Mouse (Mus musculus) midbrain, embryonic 14.5 days (tissue): ENCODE results near the gene Lhb. TPM values are rescaled to one million over a fixed set of nuclear protein-coding genes. Genes with fewer than 3 reads are reported as not detected.

Source experiments
- ATAC-seq: fragments of 200-750 bp; cut with Nextera tagmentation; 2 replicates; pipeline ENCODE4 v1.8.0; 2017; ENCODE audit warnings: moderate number of reproducible peaks, moderate library complexity; ENCODE audit not compliant: low FRiP score, low TSS enrichment
- DNase-seq: peaks from one replicate; pipeline ENCODE4 v3.0.0-alpha.2; 2015
- H3K27ac ChIP-seq: fragments of 300-500 bp; sonication (generic); replicated peaks from 2 replicates; pipeline ENCODE4 v1.5.1; 2014; ENCODE audit warnings: mild to moderate bottlenecking, low read depth, low read length, moderate library complexity
- H3K27me3 ChIP-seq: fragments of 300-500 bp; sonication (generic); 2 replicates; pipeline ENCODE4 v1.6.1; 2014; ENCODE audit warnings: low read length, control low read depth, mixed read lengths; ENCODE audit not compliant: control insufficient read depth, insufficient read depth
- H3K36me3 ChIP-seq: fragments of 300-500 bp; sonication (generic); 2 replicates; pipeline ENCODE4 v1.6.1; 2014; ENCODE audit warnings: low read length, control low read depth; ENCODE audit not compliant: control insufficient read depth, insufficient read depth
- H3K4me1 ChIP-seq: fragments of 300-500 bp; sonication (generic); 2 replicates; pipeline ENCODE4 v1.6.1; 2014; ENCODE audit warnings: mild to moderate bottlenecking, antibody characterized with exemption, low read length, control low read depth; ENCODE audit not compliant: control insufficient read depth, insufficient read depth
- H3K4me2 ChIP-seq: fragments of 300-500 bp; sonication (generic); 2 replicates; pipeline ENCODE4 v1.6.1; 2014; ENCODE audit warnings: mild to moderate bottlenecking, low read length, moderate library complexity
- H3K4me3 ChIP-seq: fragments of 300-500 bp; sonication (generic); replicated peaks from 2 replicates; pipeline ENCODE4 v1.5.1; 2014; ENCODE audit warnings: low read depth, low read length
- H3K9ac ChIP-seq: fragments of 300-500 bp; sonication (generic); replicated peaks from 2 replicates; pipeline ENCODE4 v1.6.1; 2014; ENCODE audit warnings: mild to moderate bottlenecking, low read length, moderate library complexity
- H3K9me3 ChIP-seq: fragments of 300-500 bp; sonication (generic); 2 replicates; pipeline ENCODE4 v1.6.1; 2016; ENCODE audit warnings: low read length, control low read depth, mixed read lengths; ENCODE audit not compliant: control insufficient read depth
- WGBS: fragments of 180-500 bp; shearing (Covaris S2); extraction: QIAGEN DNeasy Blood & Tissue Kit; methylation state at CpG from one replicate; pipeline ENCODE4 v1.1.7; 2014; 5-methylcytosine and 5-hydroxymethylcytosine counted together
- polyA plus RNA-seq: library from polyadenylated mRNA; unstranded; fragments of >200 nt; fragmentation: Nextera tagmentation; extraction: Ambion mirVana; gene quantifications from 2 replicates; pipeline ENCODE4 v1.2.1, GENCODE M21; 2014

Lhb gene
- polyA plus RNA-seq, 1 experiment from 2014 or later, result 0.34 TPM

GRCm38 (mm10) chr7:45401521-45402085 is 19.0 kb upstream of the Lhb start:
- Histone ChIP-seq H3K36me3 (no peaks in the 10 kb centered on the region), H3K9me3 (no peaks in the 10 kb centered on the region), H3K4me3 (no peak overlapping the region), H3K4me1 (no peaks in the 10 kb centered on the region), H3K27me3 (peaks cover 19% of the 10 kb centered on the region), H3K27ac (no peak overlapping the region), H3K9ac (no peak overlapping the region), H3K4me2 (no peak overlapping the region)
- ATAC-seq (no peak), DNase-seq (no peak)
- WGBS, result 72% methylated on average over 10 of the region's 10 CpGs

GRCm38 (mm10) chr7:45403532-45404261 is 16.9 kb upstream of the Lhb start:
- Histone ChIP-seq H3K27me3 (peaks cover 40% of the 10 kb centered on the region), H3K4me2 (no peak overlapping the region), H3K4me3 (no peak overlapping the region), H3K9me3 (no peaks in the 10 kb centered on the region), H3K9ac (no peak overlapping the region), H3K27ac (no peak overlapping the region), H3K36me3 (no peaks in the 10 kb centered on the region), H3K4me1 (no peaks in the 10 kb centered on the region)
- no peak for ATAC-seq
- WGBS, result 43% methylated on average over 6 of the region's 6 CpGs
- DNase-seq, result peak; percentile 79

- DNase-seq (peak; percentile 65), ATAC-seq (no peak)
- Histone ChIP-seq H3K9ac (no peak within 1 kb of the TSS), H3K27ac (no peak within 1 kb of the TSS), H3K36me3 (no peaks in the 10 kb centered on the region), H3K27me3 (peaks cover 55% of the 10 kb centered on the region), H3K9me3 (no peaks in the 10 kb centered on the region), H3K4me1 (no peaks in the 10 kb centered on the region), H3K4me2 (peak within 1 kb of the TSS; percentile 43), H3K4me3 (peak within 1 kb of the TSS; percentile 26)
- 12% methylated on average over 28 of the region's 28 CpGs for whole genome bisulfite sequencing
These were observed 15.2 kb upstream of the Lhb start, which contains the start of gene Kcna7 for GRCm38 (mm10) chr7:45405091-45406075. TSS of gene Kcna7 (plus strand) at chr7:45405653.

- Histone ChIP-seq H3K9ac (no peak overlapping the region; the same call in 1 of the 2 replicates), H3K27me3 (peaks cover 66% of the 10 kb centered on the region), H3K36me3 (no peaks in the 10 kb centered on the region), H3K4me1 (no peaks in the 10 kb centered on the region), H3K27ac (no peak overlapping the region), H3K4me3 (peak overlapping the region; percentile 26), H3K9me3 (no peaks in the 10 kb centered on the region), H3K4me2 (peak overlapping the region; percentile 43)
- DNase-seq (peak; percentile 25), ATAC-seq (no peak)
- 2% methylated on average over 114 of the region's 114 CpGs for WGBS
These were observed 14.2 kb upstream of the Lhb start for GRCm38 (mm10) chr7:45406157-45407156.

GRCm38 (mm10) chr7:45407836-45408235 is 12.8 kb upstream of the Lhb start:
- ATAC-seq (no peak), DNase-seq (no peak)
- H3K9ac ChIP-seq, result no peak overlapping the region
- no peaks in the 10 kb centered on the region for H3K36me3 ChIP-seq
- no peaks in the 10 kb centered on the region for H3K9me3 ChIP-seq
- H3K4me1 ChIP-seq, result no peaks in the 10 kb centered on the region
- no peak overlapping the region for H3K27ac ChIP-seq
- WGBS, result 80% methylated on average over 10 of the region's 10 CpGs
- peaks cover 77% of the 10 kb centered on the region for H3K27me3 ChIP-seq
- no peak overlapping the region for H3K4me2 ChIP-seq
- H3K4me3 ChIP-seq, result no peak overlapping the region

GRCm38 (mm10) chr7:45408351-45408750 is 12.3 kb upstream of the Lhb start:
- Histone ChIP-seq H3K36me3 (no peaks in the 10 kb centered on the region), H3K4me3 (no peak overlapping the region), H3K9me3 (no peaks in the 10 kb centered on the region), H3K27ac (no peak overlapping the region), H3K27me3 (peaks cover 82% of the 10 kb centered on the region), H3K9ac (no peak overlapping the region), H3K4me2 (no peak overlapping the region), H3K4me1 (no peaks in the 10 kb centered on the region)
- 75% methylated on average over 7 of the region's 7 CpGs for WGBS
- ATAC-seq (no peak), DNase-seq (no peak)

- H3K4me2 ChIP-seq, result no peak overlapping the region
- H3K36me3 ChIP-seq, result no peaks in the 10 kb centered on the region
- no peak overlapping the region for H3K4me3 ChIP-seq
- H3K27me3 ChIP-seq, result peaks cover 88% of the 10 kb centered on the region
- H3K9me3 ChIP-seq, result no peaks in the 10 kb centered on the region
- DNase-seq (no peak), ATAC-seq (no peak)
- peaks cover 3% of the 10 kb centered on the region; the same call in 1 of the 2 replicates for H3K4me1 ChIP-seq
- H3K9ac ChIP-seq, result no peak overlapping the region
- WGBS, result 91% methylated on average over 17 of the region's 17 CpGs
- H3K27ac ChIP-seq, result no peak overlapping the region
These were observed 11.7 kb upstream of the Lhb start for GRCm38 (mm10) chr7:45408949-45409348.
